Mouse (Mus musculus) C2C12 (cell line): ENCODE measurements around the gene Med15.
A peak's percentile ranks its signal among the peaks of the same experiment; 100 is the strongest.

ENCODE experiments used
- CEBPB ChIP-seq: IDR thresholded peaks from one replicate; pipeline ENCODE4 v1.6.1; 2011; ENCODE audit warnings: low read depth, mild to moderate bottlenecking, control low read depth, moderate library complexity
- CTCF ChIP-seq: IDR thresholded peaks from one replicate; pipeline ENCODE4 v1.5.1; 2011; ENCODE audit not compliant: control insufficient read depth, insufficient read depth, insufficient read length

- TF ChIP-seq CTCF (peak; percentile 12), CEBPB (no peak)
These were observed 5.4 kb downstream of the Med15 start for GRCm38 (mm10) chr16:17727179-17727861.
